Mouse (Mus musculus) limb, embryonic 11.5 days (tissue): Measurements from ENCODE around the gene P2rx1. TPM values are rescaled to one million over a fixed set of nuclear protein-coding genes. Genes with fewer than 3 reads are reported as not detected.

Experiments
- ATAC-seq: fragments of 200-750 bp; cut with Nextera tagmentation; 2 replicates; pipeline ENCODE4 v1.8.0; 2017; ENCODE audit warnings: low read depth; ENCODE audit not compliant: insufficient number of reproducible peaks, low FRiP score, low TSS enrichment
- DNase-seq: peaks from one replicate; pipeline ENCODE4 v3.0.0-alpha.2; 2015; ENCODE audit warnings: low spot score
- H3K27ac ChIP-seq: fragments of 300-500 bp; sonication (generic); replicated peaks from 2 replicates; pipeline ENCODE4 v1.5.1; 2014; ENCODE audit warnings: low read depth, mild to moderate bottlenecking, low read length
- H3K27me3 ChIP-seq: fragments of 300-500 bp; sonication (generic); 2 replicates; pipeline ENCODE4 v1.6.1; 2014; ENCODE audit warnings: mild to moderate bottlenecking, low read length, mixed read lengths; ENCODE audit not compliant: control insufficient read depth, insufficient read depth
- H3K36me3 ChIP-seq: fragments of 300-500 bp; sonication (generic); 2 replicates; pipeline ENCODE4 v1.6.1; 2014; ENCODE audit warnings: mild to moderate bottlenecking, low read length, moderate library complexity, mixed read lengths; ENCODE audit not compliant: control insufficient read depth, insufficient read depth
- H3K4me1 ChIP-seq: fragments of 300-500 bp; sonication (generic); 2 replicates; pipeline ENCODE4 v1.6.1; 2014; ENCODE audit warnings: low read length, mixed read lengths; ENCODE audit not compliant: control insufficient read depth, insufficient read depth
- H3K4me2 ChIP-seq: fragments of 300-500 bp; sonication (generic); 2 replicates; pipeline ENCODE4 v1.6.1; 2014; ENCODE audit warnings: low read depth, mild to moderate bottlenecking, moderate library complexity; ENCODE audit not compliant: severe bottlenecking
- H3K4me3 ChIP-seq: fragments of 300-500 bp; sonication (generic); 2 replicates; pipeline ENCODE4 v1.5.1; 2014; ENCODE audit warnings: low read depth, low read length
- H3K9ac ChIP-seq: fragments of 300-500 bp; sonication (generic); 2 replicates; pipeline ENCODE4 v1.6.1; 2014; ENCODE audit warnings: mild to moderate bottlenecking, low read length
- H3K9me3 ChIP-seq: fragments of 300-500 bp; sonication (generic); 2 replicates; pipeline ENCODE4 v1.6.1; 2016; ENCODE audit warnings: low read length; ENCODE audit not compliant: control insufficient read depth
- whole genome bisulfite sequencing: fragments of 180-500 bp; shearing (Covaris S2); extraction: QIAGEN DNeasy Blood & Tissue Kit; methylation state at CpG from one replicate; pipeline ENCODE4 v1.1.7; 2014; 5-methylcytosine and 5-hydroxymethylcytosine counted together
- polyA plus RNA-seq: library from polyadenylated mRNA; unstranded; fragments of >200 nt; fragmentation: Nextera tagmentation; extraction: Ambion mirVana; gene quantifications from 2 replicates; pipeline ENCODE4 v1.2.1, GENCODE M21; 2014

The P2rx1 gene
- polyA plus RNA-seq, 1 experiment from 2014 or later = 1.3 TPM

- H3K4me3 ChIP-seq = no peak overlapping the region
- H3K27me3 ChIP-seq = no peaks in the 10 kb centered on the region
- no peak for ATAC-seq
- H3K9ac ChIP-seq = no peak overlapping the region
- H3K4me1 ChIP-seq = no peaks in the 10 kb centered on the region
- H3K27ac ChIP-seq = no peak overlapping the region
- H3K4me2 ChIP-seq = no peak overlapping the region
- WGBS = 91% methylated on average over 6 of the region's 6 CpGs
- no peaks in the 10 kb centered on the region for H3K36me3 ChIP-seq
- no peak for DNase-seq
- H3K9me3 ChIP-seq = no peaks in the 10 kb centered on the region
These were observed 2.6 kb upstream of the P2rx1 start for GRCm38 (mm10) chr11:72996346-72996745.

GRCm38 (mm10) chr11:72996781-72997180, 2.1 kb upstream of the P2rx1 start:
- no peaks in the 10 kb centered on the region for H3K36me3 ChIP-seq
- no peak overlapping the region for H3K4me3 ChIP-seq
- H3K4me1 ChIP-seq = no peaks in the 10 kb centered on the region
- H3K4me2 ChIP-seq = no peak overlapping the region
- no peaks in the 10 kb centered on the region for H3K27me3 ChIP-seq
- no peak overlapping the region for H3K9ac ChIP-seq
- H3K9me3 ChIP-seq = no peaks in the 10 kb centered on the region
- DNase-seq (no peak), ATAC-seq (no peak)
- no peak overlapping the region for H3K27ac ChIP-seq
- 83% methylated on average over 2 of the region's 2 CpGs for WGBS

GRCm38 (mm10) chr11:72997529-72998326, 1.2 kb upstream of the P2rx1 start:
- H3K4me3 ChIP-seq = no peak overlapping the region
- 71% methylated on average over 13 of the region's 13 CpGs for WGBS
- DNase-seq = no peak
- ATAC-seq = no peak
- no peak overlapping the region for H3K9ac ChIP-seq
- no peaks in the 10 kb centered on the region for H3K9me3 ChIP-seq
- no peak overlapping the region for H3K4me2 ChIP-seq
- H3K27ac ChIP-seq = no peak overlapping the region
- H3K27me3 ChIP-seq = no peaks in the 10 kb centered on the region
- H3K36me3 ChIP-seq = no peaks in the 10 kb centered on the region
- no peaks in the 10 kb centered on the region for H3K4me1 ChIP-seq

- Histone ChIP-seq H3K27me3 (no peaks in the 10 kb centered on the region), H3K9me3 (no peaks in the 10 kb centered on the region), H3K9ac (no peak overlapping the region), H3K27ac (no peak overlapping the region), H3K4me1 (no peaks in the 10 kb centered on the region), H3K4me2 (no peak overlapping the region), H3K4me3 (no peak overlapping the region), H3K36me3 (no peaks in the 10 kb centered on the region)
- WGBS = 8% methylated on average over 6 of the region's 6 CpGs
- DNase-seq (peak; percentile 75), ATAC-seq (no peak)
These were observed 2.1 kb downstream of the P2rx1 start for GRCm38 (mm10) chr11:73001029-73001428.

- no peak overlapping the region for H3K27ac ChIP-seq
- WGBS = 3% methylated on average over 2 of the region's 2 CpGs
- 0 out of 2 replicates have a peak, but pooled peaks have one; percentile 42 for ATAC-seq
These were observed 7.5 kb downstream of the P2rx1 start for GRCm38 (mm10) chr11:73006377-73006776.

GRCm38 (mm10) chr11:73007113-73007512, 8.2 kb downstream of the P2rx1 start:
- no peak for ATAC-seq
- no peak overlapping the region for H3K27ac ChIP-seq
- no peak for DNase-seq
- no peak overlapping the region for H3K9ac ChIP-seq
- WGBS = 92% methylated on average over 3 of the region's 3 CpGs
- H3K4me1 ChIP-seq = no peaks in the 10 kb centered on the region
- H3K9me3 ChIP-seq = no peaks in the 10 kb centered on the region
- no peaks in the 10 kb centered on the region for H3K36me3 ChIP-seq
- no peak overlapping the region for H3K4me3 ChIP-seq
- H3K27me3 ChIP-seq = 0 out of 2 replicates have a peak, but pooled peaks cover 2% of the 10 kb centered on the region
- no peak overlapping the region for H3K4me2 ChIP-seq

More at GRCm38 (mm10) chr11:73006377-73006776, 7.5 kb downstream of the P2rx1 start:
- DNase-seq = peak; percentile 60
- Histone ChIP-seq H3K9ac (no peak overlapping the region), H3K27me3 (0 out of 2 replicates have a peak, but pooled peaks cover 2% of the 10 kb centered on the region), H3K4me1 (no peaks in the 10 kb centered on the region), H3K9me3 (no peaks in the 10 kb centered on the region), H3K4me3 (no peak overlapping the region), H3K4me2 (no peak overlapping the region), H3K36me3 (no peaks in the 10 kb centered on the region)

GRCm38 (mm10) chr11:73007698-73008481, 9.0 kb downstream of the P2rx1 start:
- ATAC-seq (no peak), DNase-seq (peak; percentile 62)
- Histone ChIP-seq H3K4me1 (no peaks in the 10 kb centered on the region), H3K9me3 (no peaks in the 10 kb centered on the region), H3K4me2 (no peak overlapping the region), H3K4me3 (no peak overlapping the region), H3K36me3 (no peaks in the 10 kb centered on the region), H3K27ac (no peak overlapping the region), H3K27me3 (0 out of 2 replicates have a peak, but pooled peaks cover 2% of the 10 kb centered on the region), H3K9ac (no peak overlapping the region)
- WGBS = 66% methylated on average over 11 of the region's 11 CpGs

- DNase-seq = no peak
- no peaks in the 10 kb centered on the region for H3K36me3 ChIP-seq
- H3K4me3 ChIP-seq = no peak overlapping the region
- H3K4me2 ChIP-seq = no peak overlapping the region
- H3K27me3 ChIP-seq = 0 out of 2 replicates have a peak, but pooled peaks cover 2% of the 10 kb centered on the region
- ATAC-seq = no peak
- H3K9ac ChIP-seq = no peak overlapping the region
- H3K27ac ChIP-seq = no peak overlapping the region
- H3K4me1 ChIP-seq = no peaks in the 10 kb centered on the region
- 59% methylated on average over 2 of the region's 2 CpGs for WGBS
- H3K9me3 ChIP-seq = no peaks in the 10 kb centered on the region
These were observed 9.9 kb downstream of the P2rx1 start for GRCm38 (mm10) chr11:73008826-73009225.
